Mouse (Mus musculus): ENCODE results near the gene Sycn.
"Not testable (repeated sequence)": the region's sequence is repeated elsewhere in the genome, so short reads cannot be mapped to it uniquely, and the experiment has no call there.

Gene Sycn

GRCm38 (mm10) chr7:28540526-28540925 lies at the start of gene Sycn:
TSS of gene Sycn (plus strand) at chr7:28540885.
- no peak for DNase-seq

- no peak for DNase-seq
Observed at GRCm38 (mm10) chr7:28490903-28491302, 49.8 kb upstream of the Sycn start.

- DNase-seq, result no peak
Observed at GRCm38 (mm10) chr7:28492310-28492709, 48.4 kb upstream of the Sycn start.

- DNase-seq, result no peak
Observed at GRCm38 (mm10) chr7:28495426-28495825, 45.3 kb upstream of the Sycn start.

GRCm38 (mm10) chr7:28505585-28505984 lies 35.1 kb upstream of the Sycn start:
- DNase-seq, result no peak

- DNase-seq, result not testable (repeated sequence)
Observed at GRCm38 (mm10) chr7:28509121-28509520, 31.6 kb upstream of the Sycn start.

- not testable (repeated sequence) for DNase-seq
Observed at GRCm38 (mm10) chr7:28510405-28510974, 30.2 kb upstream of the Sycn start, which contains the start of gene Ifnl2. TSS of gene Ifnl2 (minus strand) at chr7:28510455.

- DNase-seq, result no peak
Observed at GRCm38 (mm10) chr7:28511441-28511840, 29.2 kb upstream of the Sycn start.

GRCm38 (mm10) chr7:28522536-28522935 lies 18.1 kb upstream of the Sycn start, which contains the start of gene Ifnl3:
TSS of gene Ifnl3 (plus strand) at chr7:28522836.
- DNase-seq, result not testable (repeated sequence)

- DNase-seq, result peak; percentile 66
Observed at GRCm38 (mm10) chr7:28527922-28528719, 12.6 kb upstream of the Sycn start.

GRCm38 (mm10) chr7:28532005-28532404 lies 8.7 kb upstream of the Sycn start:
- no peak for DNase-seq

- not testable (repeated sequence) for DNase-seq
Observed at GRCm38 (mm10) chr7:28538886-28539285, 1.8 kb upstream of the Sycn start.

GRCm38 (mm10) chr7:28544051-28544601 lies 3.4 kb downstream of the Sycn start:
- DNase-seq, result no peak

GRCm38 (mm10) chr7:28545048-28545890 lies 4.6 kb downstream of the Sycn start:
- no peak for DNase-seq

- DNase-seq, result no peak
Observed at GRCm38 (mm10) chr7:28545891-28546210, 5.2 kb downstream of the Sycn start.

- no peak for DNase-seq
Observed at GRCm38 (mm10) chr7:28546649-28547048, 6.0 kb downstream of the Sycn start.

- no peak for DNase-seq
Observed at GRCm38 (mm10) chr7:28547154-28547553, 6.5 kb downstream of the Sycn start, which contains the start of gene Nccrp1. TSS of gene Nccrp1 (minus strand) at chr7:28547254.

GRCm38 (mm10) chr7:28547628-28548027 lies 6.9 kb downstream of the Sycn start:
- DNase-seq, result no peak

GRCm38 (mm10) chr7:28553076-28553475 lies 12.4 kb downstream of the Sycn start:
- no peak for DNase-seq

GRCm38 (mm10) chr7:28555939-28556535 lies 15.4 kb downstream of the Sycn start:
- no peak for DNase-seq

- no peak for DNase-seq
Observed at GRCm38 (mm10) chr7:28557069-28557468, 16.4 kb downstream of the Sycn start.

GRCm38 (mm10) chr7:28557708-28558107 lies 17.0 kb downstream of the Sycn start:
- no peak for DNase-seq

GRCm38 (mm10) chr7:28558486-28558885 lies 17.8 kb downstream of the Sycn start:
- DNase-seq, result no peak

Measured in right cerebral cortex, postnatal 14 days (tissue).